Mouse (Mus musculus) small intestine, adult 2 months (tissue): ENCODE results near the gene Zscan5b.

Experiments used
- CTCF ChIP-seq: fragments of 200-500 bp; IDR thresholded peaks from 2 replicates; pipeline ENCODE4 v1.5.1; 2012; ENCODE audit warnings: low read depth, mild to moderate bottlenecking, control low read depth, inconsistent platforms, low read length, moderate library complexity, mixed read lengths; ENCODE audit not compliant: insufficient replicate concordance, insufficient read length; ENCODE audit errors: extremely low read depth
- POLR2A ChIP-seq: fragments of 200-500 bp; IDR thresholded peaks from 2 replicates; pipeline ENCODE4 v1.6.1; 2012; ENCODE audit warnings: low read depth, mild to moderate bottlenecking, control low read depth, inconsistent platforms, low read length, moderate library complexity

DNA sequence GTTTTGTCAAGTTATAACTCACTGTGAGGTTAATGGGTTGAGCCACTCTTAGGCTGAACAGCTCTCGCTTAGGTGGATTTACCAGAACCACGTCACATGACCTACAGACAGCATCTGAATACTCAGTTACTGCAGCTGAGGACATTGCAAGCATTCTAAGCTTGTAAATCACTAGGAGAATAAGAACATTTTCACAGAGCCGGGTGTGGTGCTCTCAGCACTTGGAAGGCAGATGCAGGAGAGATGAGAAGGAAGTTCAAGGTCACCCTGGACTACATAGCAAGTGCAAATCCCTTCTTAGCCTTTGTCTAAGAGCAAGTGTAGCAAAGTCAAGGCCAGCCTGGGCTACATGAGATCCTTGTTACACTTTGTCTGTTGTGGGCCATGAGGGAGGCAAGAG is 17.9 kb upstream of the Zscan5b start:
- no peak for TF ChIP-seq CTCF
- no peak for TF ChIP-seq POLR2A
